Mouse (Mus musculus): ENCODE measurements around the gene Inpp4b. TPM values are rescaled to one million over a fixed set of nuclear protein-coding genes. Genes with fewer than 3 reads are reported as not detected.
A peak's percentile ranks its signal among the peaks of the same experiment; 100 is the strongest.

Gene Inpp4b
- polyA plus RNA-seq, 1 experiment from 2014 or later = 4.2 TPM

- Histone ChIP-seq H3K9me3 (ENCODE audit: control insufficient read depth, low read length) (no peaks in the 10 kb centered on the region), H3K4me1 (ENCODE audit: control insufficient read depth, insufficient read depth, low read length) (no peaks in the 10 kb centered on the region), H3K4me3 (ENCODE audit: low read depth, low read length) (no peak overlapping the region), H3K27me3 (ENCODE audit: control insufficient read depth, insufficient read depth, low read length) (no peaks in the 10 kb centered on the region), H3K27ac (ENCODE audit: low read depth, low read length) (no peak overlapping the region), H3K36me3 (ENCODE audit: control insufficient read depth, insufficient read depth, low read length) (no peaks in the 10 kb centered on the region), H3K4me2 (ENCODE audit: low read depth) (no peak overlapping the region), H3K9ac (ENCODE audit: low read length) (no peak overlapping the region)
- ATAC-seq (ENCODE audit: insufficient read depth, low FRiP score, low TSS enrichment) (no peak), DNase-seq (ENCODE audit: low spot score) (no peak)
- 88% methylated on average over 2 of the region's 2 CpGs for WGBS
Measured at GRCm38 (mm10) chr8:81953101-81953500, 610.7 kb downstream of the Inpp4b start.

GRCm38 (mm10) chr8:81985128-81985665 is 642.8 kb downstream of the Inpp4b start:
- 55% methylated on average over 8 of the region's 8 CpGs for WGBS
- Histone ChIP-seq H3K36me3 (ENCODE audit: control insufficient read depth, insufficient read depth, low read length) (no peaks in the 10 kb centered on the region), H3K4me2 (ENCODE audit: low read depth) (no peak overlapping the region), H3K27ac (ENCODE audit: low read depth, low read length) (no peak overlapping the region), H3K9me3 (ENCODE audit: control insufficient read depth, low read length) (no peaks in the 10 kb centered on the region), H3K4me3 (ENCODE audit: low read depth, low read length) (no peak overlapping the region), H3K9ac (ENCODE audit: low read length) (no peak overlapping the region), H3K4me1 (ENCODE audit: control insufficient read depth, insufficient read depth, low read length) (no peaks in the 10 kb centered on the region), H3K27me3 (ENCODE audit: control insufficient read depth, insufficient read depth, low read length) (no peaks in the 10 kb centered on the region)
- no peak for DNase-seq (ENCODE audit: low spot score)
- no peak for ATAC-seq (ENCODE audit: insufficient read depth, low FRiP score, low TSS enrichment)

GRCm38 (mm10) chr8:81992966-81993365 is 650.6 kb downstream of the Inpp4b start:
- ATAC-seq (ENCODE audit: insufficient read depth, low FRiP score, low TSS enrichment) (no peak), DNase-seq (ENCODE audit: low spot score) (no peak)
- no peaks in the 10 kb centered on the region for H3K9me3 ChIP-seq (ENCODE audit: control insufficient read depth, low read length)
- no peak overlapping the region for H3K27ac ChIP-seq (ENCODE audit: low read depth, low read length)
- 83% methylated on average over 3 of the region's 3 CpGs for WGBS
- H3K4me2 ChIP-seq (ENCODE audit: low read depth) = no peak overlapping the region
- H3K36me3 ChIP-seq (ENCODE audit: control insufficient read depth, insufficient read depth, low read length) = no peaks in the 10 kb centered on the region
- no peak overlapping the region for H3K9ac ChIP-seq (ENCODE audit: low read length)
- H3K27me3 ChIP-seq (ENCODE audit: control insufficient read depth, insufficient read depth, low read length) = no peaks in the 10 kb centered on the region
- no peak overlapping the region for H3K4me3 ChIP-seq (ENCODE audit: low read depth, low read length)
- no peaks in the 10 kb centered on the region for H3K4me1 ChIP-seq (ENCODE audit: control insufficient read depth, insufficient read depth, low read length)

- Histone ChIP-seq H3K27ac (ENCODE audit: low read depth, low read length) (no peak overlapping the region), H3K4me1 (ENCODE audit: control insufficient read depth, insufficient read depth, low read length) (no peaks in the 10 kb centered on the region), H3K27me3 (ENCODE audit: control insufficient read depth, insufficient read depth, low read length) (no peaks in the 10 kb centered on the region), H3K4me2 (ENCODE audit: low read depth) (no peak overlapping the region), H3K9ac (ENCODE audit: low read length) (no peak overlapping the region), H3K4me3 (ENCODE audit: low read depth, low read length) (no peak overlapping the region), H3K9me3 (ENCODE audit: control insufficient read depth, low read length) (no peaks in the 10 kb centered on the region), H3K36me3 (ENCODE audit: control insufficient read depth, insufficient read depth, low read length) (no peaks in the 10 kb centered on the region)
- ATAC-seq (ENCODE audit: insufficient read depth, low FRiP score, low TSS enrichment) = no peak
- DNase-seq (ENCODE audit: low spot score) = no peak
- 88% methylated on average over 3 of the region's 3 CpGs for WGBS
Measured at GRCm38 (mm10) chr8:81996239-81996638, 653.9 kb downstream of the Inpp4b start.

- 97% methylated on average over 1 of the region's 1 CpGs for WGBS
- ATAC-seq (ENCODE audit: insufficient read depth, low FRiP score, low TSS enrichment) = no peak
- no peak overlapping the region for H3K4me2 ChIP-seq (ENCODE audit: low read depth)
Measured at GRCm38 (mm10) chr8:81996823-81997222, 654.5 kb downstream of the Inpp4b start.

GRCm38 (mm10) chr8:82004158-82004557 is 661.8 kb downstream of the Inpp4b start:
- no peak overlapping the region for H3K27ac ChIP-seq (ENCODE audit: low read depth, low read length)
- H3K27me3 ChIP-seq (ENCODE audit: control insufficient read depth, insufficient read depth, low read length) = no peaks in the 10 kb centered on the region
- no peak overlapping the region for H3K4me3 ChIP-seq (ENCODE audit: low read depth, low read length)
- DNase-seq (ENCODE audit: low spot score) (no peak), ATAC-seq (ENCODE audit: insufficient read depth, low FRiP score, low TSS enrichment) (peak; percentile 67; the same call in 1 of the 2 replicates)
- H3K4me2 ChIP-seq (ENCODE audit: low read depth) = no peak overlapping the region
- no peaks in the 10 kb centered on the region for H3K9me3 ChIP-seq (ENCODE audit: control insufficient read depth, low read length)
- no peak overlapping the region for H3K9ac ChIP-seq (ENCODE audit: low read length)
- WGBS = 79% methylated on average over 4 of the region's 4 CpGs
- no peaks in the 10 kb centered on the region for H3K36me3 ChIP-seq (ENCODE audit: control insufficient read depth, insufficient read depth, low read length)
- H3K4me1 ChIP-seq (ENCODE audit: control insufficient read depth, insufficient read depth, low read length) = no peaks in the 10 kb centered on the region

More at GRCm38 (mm10) chr8:81996823-81997222, 654.5 kb downstream of the Inpp4b start:
- DNase-seq (ENCODE audit: low spot score) = no peak
- H3K27me3 ChIP-seq (ENCODE audit: control insufficient read depth, insufficient read depth, low read length) = no peaks in the 10 kb centered on the region
- H3K27ac ChIP-seq (ENCODE audit: low read depth, low read length) = no peak overlapping the region
- no peaks in the 10 kb centered on the region for H3K36me3 ChIP-seq (ENCODE audit: control insufficient read depth, insufficient read depth, low read length)
- H3K9ac ChIP-seq (ENCODE audit: low read length) = no peak overlapping the region
- no peak overlapping the region for H3K4me3 ChIP-seq (ENCODE audit: low read depth, low read length)
- no peaks in the 10 kb centered on the region for H3K9me3 ChIP-seq (ENCODE audit: control insufficient read depth, low read length)
- H3K4me1 ChIP-seq (ENCODE audit: control insufficient read depth, insufficient read depth, low read length) = no peaks in the 10 kb centered on the region

- 89% methylated on average over 2 of the region's 2 CpGs for WGBS
Measured at GRCm38 (mm10) chr8:82005466-82005865, 663.1 kb downstream of the Inpp4b start.

GRCm38 (mm10) chr8:82017792-82018191 is 675.4 kb downstream of the Inpp4b start:
- Histone ChIP-seq H3K27ac (ENCODE audit: low read depth, low read length) (no peak overlapping the region), H3K4me3 (ENCODE audit: low read depth, low read length) (no peak overlapping the region), H3K9me3 (ENCODE audit: control insufficient read depth, low read length) (no peaks in the 10 kb centered on the region), H3K27me3 (ENCODE audit: control insufficient read depth, insufficient read depth, low read length) (no peaks in the 10 kb centered on the region), H3K4me2 (ENCODE audit: low read depth) (no peak overlapping the region), H3K36me3 (ENCODE audit: control insufficient read depth, insufficient read depth, low read length) (no peaks in the 10 kb centered on the region), H3K9ac (ENCODE audit: low read length) (no peak overlapping the region), H3K4me1 (ENCODE audit: control insufficient read depth, insufficient read depth, low read length) (no peaks in the 10 kb centered on the region)
- WGBS = 91% methylated on average over 5 of the region's 5 CpGs
- no peak for ATAC-seq (ENCODE audit: insufficient read depth, low FRiP score, low TSS enrichment)
- DNase-seq (ENCODE audit: low spot score) = no peak

More at GRCm38 (mm10) chr8:82005466-82005865, 663.1 kb downstream of the Inpp4b start:
- no peaks in the 10 kb centered on the region for H3K4me1 ChIP-seq (ENCODE audit: control insufficient read depth, insufficient read depth, low read length)
- H3K4me2 ChIP-seq (ENCODE audit: low read depth) = no peak overlapping the region
- H3K9ac ChIP-seq (ENCODE audit: low read length) = no peak overlapping the region
- no peaks in the 10 kb centered on the region for H3K9me3 ChIP-seq (ENCODE audit: control insufficient read depth, low read length)
- H3K36me3 ChIP-seq (ENCODE audit: control insufficient read depth, insufficient read depth, low read length) = no peaks in the 10 kb centered on the region
- no peaks in the 10 kb centered on the region for H3K27me3 ChIP-seq (ENCODE audit: control insufficient read depth, insufficient read depth, low read length)
- no peak for DNase-seq (ENCODE audit: low spot score)
- ATAC-seq (ENCODE audit: insufficient read depth, low FRiP score, low TSS enrichment) = no peak
- H3K27ac ChIP-seq (ENCODE audit: low read depth, low read length) = no peak overlapping the region
- no peak overlapping the region for H3K4me3 ChIP-seq (ENCODE audit: low read depth, low read length)

GRCm38 (mm10) chr8:82027401-82027800 is 685.0 kb downstream of the Inpp4b start:
- no peaks in the 10 kb centered on the region for H3K27me3 ChIP-seq (ENCODE audit: control insufficient read depth, insufficient read depth, low read length)
- H3K4me2 ChIP-seq (ENCODE audit: low read depth) = no peak overlapping the region
- no peaks in the 10 kb centered on the region for H3K36me3 ChIP-seq (ENCODE audit: control insufficient read depth, insufficient read depth, low read length)
- H3K4me3 ChIP-seq (ENCODE audit: low read depth, low read length) = no peak overlapping the region
- 42% methylated on average over 3 of the region's 3 CpGs for WGBS
- no peaks in the 10 kb centered on the region for H3K4me1 ChIP-seq (ENCODE audit: control insufficient read depth, insufficient read depth, low read length)
- DNase-seq (ENCODE audit: low spot score) (peak; percentile 14), ATAC-seq (ENCODE audit: insufficient read depth, low FRiP score, low TSS enrichment) (no peak)
- H3K9me3 ChIP-seq (ENCODE audit: control insufficient read depth, low read length) = no peaks in the 10 kb centered on the region
- no peak overlapping the region for H3K27ac ChIP-seq (ENCODE audit: low read depth, low read length)
- no peak overlapping the region for H3K9ac ChIP-seq (ENCODE audit: low read length)

Data from neural tube, embryonic 11.5 days (tissue).